Mouse (Mus musculus) testis, adult 2 months (tissue): Measurements from ENCODE around the gene Chil5. TPM values are rescaled to one million over a fixed set of nuclear protein-coding genes. Genes with fewer than 3 reads are reported as not detected.

ENCODE experiments used
- H3K27ac ChIP-seq: fragments of 200-500 bp; 2 replicates; pipeline ENCODE4 v1.5.1; 2012; ENCODE audit warnings: low read depth, low read length; ENCODE audit not compliant: control insufficient read depth, insufficient read depth
- H3K27me3 ChIP-seq: fragments of 200-500 bp; 2 replicates; pipeline ENCODE4 v1.6.1; 2012; ENCODE audit warnings: mild to moderate bottlenecking, low read length, moderate library complexity; ENCODE audit not compliant: control insufficient read depth, insufficient read depth
- H3K36me3 ChIP-seq: fragments of 200-500 bp; 2 replicates; pipeline ENCODE4 v1.6.1; 2012; ENCODE audit warnings: mild to moderate bottlenecking, low read length; ENCODE audit not compliant: control insufficient read depth, insufficient read depth
- H3K4me1 ChIP-seq: fragments of 200-500 bp; 2 replicates; pipeline ENCODE4 v1.6.1; 2012; ENCODE audit warnings: low read length; ENCODE audit not compliant: control insufficient read depth, insufficient read depth
- H3K4me3 ChIP-seq: fragments of 200-500 bp; 2 replicates; pipeline ENCODE4 v1.5.1; 2012; ENCODE audit warnings: low read depth, mild to moderate bottlenecking, low read length, moderate library complexity, mixed read lengths; ENCODE audit not compliant: control insufficient read depth
- CTCF ChIP-seq: fragments of 200-500 bp; IDR thresholded peaks from 2 replicates; pipeline ENCODE4 v1.5.1; 2012; ENCODE audit warnings: low read depth, mild to moderate bottlenecking, inconsistent platforms, low read length, moderate library complexity; ENCODE audit not compliant: control insufficient read depth, insufficient read depth, insufficient replicate concordance
- POLR2A ChIP-seq: fragments of 200-500 bp; IDR thresholded peaks from 2 replicates; pipeline ENCODE4 v1.6.1; 2012; ENCODE audit warnings: low read depth, mild to moderate bottlenecking, inconsistent platforms, low read length, moderate library complexity; ENCODE audit not compliant: control insufficient read depth
- polyA plus RNA-seq: library from polyadenylated mRNA; depleted of rRNA; stranded (reverse); fragments of >200 nt; gene quantifications from 2 replicates; pipeline ENCODE4 v1.2.3, GENCODE M21; 2012; rRNA removed

The Chil5 gene
- polyA plus RNA-seq, 1 experiment: 1.1 TPM

DNA sequence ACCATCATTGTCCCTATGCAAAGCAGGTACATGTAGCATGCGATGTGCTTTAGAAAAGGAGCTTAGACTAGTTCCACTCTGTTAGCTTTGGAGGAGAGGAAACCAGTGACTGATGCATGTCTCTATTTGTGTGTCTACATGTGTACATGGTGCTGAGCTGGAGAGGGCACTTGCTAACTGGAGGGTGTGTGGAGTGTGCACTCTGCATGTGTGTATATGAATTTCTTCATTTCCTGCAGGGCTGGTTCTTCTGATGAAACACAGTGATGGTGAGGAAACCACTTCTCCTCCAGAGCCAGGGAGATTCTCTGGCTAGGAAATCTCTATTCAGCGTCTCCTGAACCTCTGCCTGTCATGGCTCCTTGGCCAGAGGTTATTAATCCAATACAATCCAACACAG, 58.4 kb downstream of the Chil5 start:
- no peaks in the 10 kb centered on the region for H3K4me1 ChIP-seq
- H3K4me3 ChIP-seq: no peak overlapping the region
- TF ChIP-seq CTCF: no peak
- TF ChIP-seq POLR2A: no peak

DNA sequence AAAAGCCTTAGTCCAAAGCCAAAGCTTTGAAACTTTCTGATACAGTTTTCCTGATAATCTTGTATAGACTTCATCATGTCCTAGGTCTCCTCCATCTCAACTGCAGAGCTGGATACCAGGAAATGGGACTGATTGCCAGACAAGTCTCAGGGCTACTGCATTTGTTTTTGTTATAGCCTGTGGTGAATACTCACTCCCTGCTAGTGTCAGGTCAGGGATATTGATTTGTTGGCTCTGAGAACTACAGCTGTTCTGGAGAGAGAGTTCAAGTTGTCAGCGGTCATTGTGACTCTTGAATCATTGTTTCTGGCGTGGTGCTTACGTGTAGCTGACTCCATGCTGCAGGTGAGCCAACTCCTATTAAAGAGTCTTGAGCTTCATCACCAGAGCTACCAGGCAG, 59.2 kb downstream of the Chil5 start, which contains the start of gene Ovgp1:
TSS of gene Ovgp1 (plus strand) at position 301 of the 400 bp plus-strand sequence.
- Histone ChIP-seq H3K27me3 (no peaks in the 10 kb centered on the region), H3K36me3 (no peaks in the 10 kb centered on the region), H3K4me1 (no peaks in the 10 kb centered on the region), H3K27ac (no peak within 1 kb of the TSS), H3K4me3 (no peak within 1 kb of the TSS)
- TF ChIP-seq POLR2A (no peak), CTCF (no peak)

More for the DNA sequence above, 58.4 kb downstream of the Chil5 start:
- Histone ChIP-seq H3K36me3 (no peaks in the 10 kb centered on the region), H3K27ac (no peak overlapping the region), H3K27me3 (no peaks in the 10 kb centered on the region)

DNA sequence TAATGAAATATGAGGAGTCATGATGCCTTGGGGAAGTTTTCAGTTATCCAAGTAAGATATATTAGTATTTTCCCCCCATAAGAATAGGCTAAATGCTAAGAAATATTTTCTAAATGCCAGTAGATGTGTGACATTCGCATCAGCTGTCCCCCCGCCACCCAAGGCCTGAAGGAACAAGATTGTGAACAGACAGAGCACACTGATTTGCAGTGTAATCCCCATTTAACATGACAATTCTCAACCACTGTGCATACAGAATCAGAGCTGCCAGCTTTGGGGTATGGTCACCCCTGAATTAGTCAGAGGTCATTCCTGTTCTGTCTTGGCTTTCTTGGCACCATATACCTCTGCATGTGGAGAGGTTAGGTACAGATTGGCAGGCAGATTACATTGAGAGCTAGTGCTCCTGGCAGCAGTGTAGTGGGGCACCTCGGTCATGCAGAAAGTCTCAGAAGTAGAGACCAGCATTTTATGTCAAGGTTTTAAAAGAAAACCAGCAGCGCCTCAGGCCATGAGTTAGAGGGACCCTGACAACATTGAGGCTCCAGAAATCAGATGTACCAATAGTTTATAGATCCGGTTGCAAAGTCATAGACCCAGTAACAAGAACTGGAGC, 60.7 kb downstream of the Chil5 start:
- H3K4me1 ChIP-seq: no peaks in the 10 kb centered on the region
- H3K4me3 ChIP-seq: no peak overlapping the region
- H3K27ac ChIP-seq: no peak overlapping the region
- H3K36me3 ChIP-seq: peaks cover 2% of the 10 kb centered on the region; the same call in 1 of the 2 replicates
- TF ChIP-seq CTCF (no peak), POLR2A (no peak)
- no peaks in the 10 kb centered on the region for H3K27me3 ChIP-seq

Other genes starting within 250 kb of the Chil5 start
- 4.7 and 6.9 TPM in 2 replicates for gene Rap1a, start 231.5 kb downstream of the Chil5 start, polyA plus RNA-seq
- gene Adora3, start 162.0 kb downstream of the Chil5 start, polyA plus RNA-seq: 10.9 and 13.6 TPM in 2 replicates
- 290 and 388 TPM in 2 replicates for gene Tmigd3, start 161.9 kb downstream of the Chil5 start, polyA plus RNA-seq
- 0.14 TPM in 1 of 2 replicates, not detected in the other for gene I830077J02Rik, start 100.2 kb downstream of the Chil5 start, polyA plus RNA-seq
- gene Wdr77, start 73.4 kb downstream of the Chil5 start, polyA plus RNA-seq: 50.4 and 55.8 TPM in 2 replicates
- 68.0 and 69.0 TPM in 2 replicates for gene Atp5f1, start 72.7 kb downstream of the Chil5 start, polyA plus RNA-seq
- 10.3 and 13.3 TPM in 2 replicates for gene Ovgp1, start 59.1 kb downstream of the Chil5 start, polyA plus RNA-seq
- 101 and 112 TPM in 2 replicates for gene Pifo, start 18.2 kb downstream of the Chil5 start, polyA plus RNA-seq
- 0.66 and 0.70 TPM in 2 replicates for gene Chia1, start 80.4 kb upstream of the Chil5 start, polyA plus RNA-seq
- gene Chil3, start 134.8 kb upstream of the Chil5 start, polyA plus RNA-seq: 1.6 and 3.3 TPM in 2 replicates
- not detected in 2 replicates for gene Chil4, start 186.7 kb upstream of the Chil5 start, polyA plus RNA-seq